Mouse (Mus musculus): ENCODE measurements around the gene Hyal2. TPM values are rescaled to one million over a fixed set of nuclear protein-coding genes. Genes with fewer than 3 reads are reported as not detected.

Gene Hyal2
- polyA plus RNA-seq, 1 experiment: 4.1 TPM

DNA sequence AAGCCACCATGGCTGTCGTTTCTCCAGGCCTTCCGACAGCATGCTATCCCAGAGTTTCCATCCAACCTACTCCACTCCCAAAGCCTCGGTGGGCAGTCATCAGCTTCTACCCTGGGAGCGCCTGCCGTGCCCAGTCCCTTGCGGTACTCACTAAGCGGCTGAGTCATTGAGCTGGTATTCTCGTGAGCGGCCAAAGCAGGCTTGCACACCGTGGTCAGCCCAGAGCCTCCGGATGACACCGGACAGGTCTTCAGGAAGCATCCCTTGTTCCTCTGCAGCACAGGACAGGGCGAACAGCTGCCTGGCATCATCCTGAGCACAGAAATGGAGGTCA, 51.8 kb downstream of the Hyal2 start:
- Histone ChIP-seq H3K27me3 (ENCODE audit: control insufficient read depth) (no peaks in the 10 kb centered on the region), H3K4me3 (replicated peaks) (no peak overlapping the region), H3K36me3 (ENCODE audit: control insufficient read depth) (peaks cover 82% of the 10 kb centered on the region), H3K9me3 (ENCODE audit: control insufficient read depth, low read length) (no peaks in the 10 kb centered on the region), H3K4me1 (ENCODE audit: control insufficient read depth) (peaks cover 14% of the 10 kb centered on the region)
- TF ChIP-seq GATA1 (IDR thresholded peaks at IDR 0.05; ENCODE audit: low read length) (no peak), TAL1 (IDR thresholded peaks at IDR 0.05; ENCODE audit: low read length) (no peak)

DNA sequence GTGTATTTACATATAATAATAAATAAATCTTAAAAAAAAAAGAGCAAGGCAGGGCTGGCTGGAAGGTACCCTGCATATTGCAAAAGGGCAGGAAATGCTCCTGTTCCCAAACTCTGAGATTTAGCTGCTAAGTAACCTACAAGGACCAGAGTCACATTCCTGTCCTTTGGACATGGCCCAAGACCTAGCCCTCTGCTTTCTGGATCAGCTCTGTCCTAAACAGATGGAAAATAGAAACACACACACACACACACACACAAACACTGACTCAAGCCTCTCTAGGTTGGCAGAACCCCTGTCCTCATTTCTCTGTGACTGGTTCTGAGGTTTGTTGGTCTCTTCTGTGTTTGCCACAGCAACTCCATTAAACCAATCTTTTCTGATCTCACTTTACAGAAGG, 53.2 kb downstream of the Hyal2 start:
- Histone ChIP-seq H3K4me3 (replicated peaks) (no peak overlapping the region), H3K9me3 (ENCODE audit: control insufficient read depth, low read length) (no peaks in the 10 kb centered on the region), H3K4me1 (ENCODE audit: control insufficient read depth) (peaks cover 23% of the 10 kb centered on the region), H3K36me3 (ENCODE audit: control insufficient read depth) (peaks cover 82% of the 10 kb centered on the region), H3K27me3 (ENCODE audit: control insufficient read depth) (no peaks in the 10 kb centered on the region)
- no peak for TF ChIP-seq TAL1 (IDR thresholded peaks at IDR 0.05; ENCODE audit: low read length)
- TF ChIP-seq GATA1 (IDR thresholded peaks at IDR 0.05; ENCODE audit: low read length): no peak

Other genes starting within 250 kb of the Hyal2 start
- gene Hemk1, start 229.6 kb upstream of the Hyal2 start, polyA plus RNA-seq (2012): 0.24 and 0.32 TPM in 2 replicates
- gene 6430571L13Rik, start 227.3 kb upstream of the Hyal2 start, polyA plus RNA-seq (2012): not detected in 2 replicates
- gene Cacna2d2, start 168.3 kb upstream of the Hyal2 start, polyA plus RNA-seq (2012): not detected in 2 replicates
- gene Tmem115, start 34.0 kb upstream of the Hyal2 start, polyA plus RNA-seq (2012): 0.88 and 0.99 TPM in 2 replicates
- gene Cyb561d2, start 25.8 kb upstream of the Hyal2 start, polyA plus RNA-seq (2012): 0.06 and 0.29 TPM in 2 replicates
- 0.03 and 0.25 TPM in 2 replicates for gene Nprl2, start 25.7 kb upstream of the Hyal2 start, polyA plus RNA-seq (2012)
- 0.13 TPM in 1 of 2 replicates, not detected in the other for gene Zmynd10, start 20.6 kb upstream of the Hyal2 start, polyA plus RNA-seq (2012)
- 1.9 and 2.0 TPM in 2 replicates for gene Rassf1, start 16.4 kb upstream of the Hyal2 start, polyA plus RNA-seq (2012)
- gene Tusc2, start 4.7 kb upstream of the Hyal2 start, polyA plus RNA-seq (2012): 3.7 and 5.3 TPM in 2 replicates
- 0.53 and 0.54 TPM in 2 replicates for gene Hyal1, start 9.0 kb downstream of the Hyal2 start, polyA plus RNA-seq (2012)
- 10.1 and 11.4 TPM in 2 replicates for gene Naa80, start 10.9 kb downstream of the Hyal2 start, polyA plus RNA-seq (2012)
- gene Hyal3, start 12.9 kb downstream of the Hyal2 start, polyA plus RNA-seq (2012): 0.34 TPM in 1 of 2 replicates, not detected in the other
- gene Ifrd2, start 19.7 kb downstream of the Hyal2 start, polyA plus RNA-seq (2012): 79.9 and 91.3 TPM in 2 replicates
- not detected in 2 replicates for gene Sema3b, start 41.3 kb downstream of the Hyal2 start, polyA plus RNA-seq (2012)
- 75.1 and 87.2 TPM in 2 replicates for gene Gnai2, start 67.4 kb downstream of the Hyal2 start, polyA plus RNA-seq (2012)
- gene Slc38a3, start 101.6 kb downstream of the Hyal2 start, polyA plus RNA-seq (2012): 0.02 and 0.05 TPM in 2 replicates
- not detected in 2 replicates for gene Gnat1, start 111.8 kb downstream of the Hyal2 start, polyA plus RNA-seq (2012)
- gene Sema3f, start 142.5 kb downstream of the Hyal2 start, polyA plus RNA-seq (2012): 0.08 TPM in 1 of 2 replicates, not detected in the other
- 0.76 and 1.6 TPM in 2 replicates for gene Rbm5, start 203.1 kb downstream of the Hyal2 start, polyA plus RNA-seq (2012)